ENCODE assay signal across 8 mouse cellular contexts in genomic region chr7:46033109-46033869, GRCm38 (mm10). TPM values are rescaled to one million over a fixed set of nuclear protein-coding genes. Genes with fewer than 3 reads are reported as not detected.
DNase-seq lines count a peak whose midpoint lies in the region; ATAC-seq and TF ChIP-seq lines count a peak whose summit lies in the region.

Gene Nomo1 (plus strand): TSS chr7:46033698.

- peak; percentile 85 for TF ChIP-seq CTCF in lung, postnatal 0 days (IDR thresholded peaks at IDR 0.05)

- no peaks in the 10 kb centered on the region for H3K9me3 ChIP-seq in hindbrain, embryonic 10.5 days
- H3K9me3 ChIP-seq in lung, postnatal 0 days (ENCODE audit: low read length) = no peaks in the 10 kb centered on the region

- peaks cover 27% of the 10 kb centered on the region for H3K4me1 ChIP-seq in hindbrain, embryonic 10.5 days (replicated peaks)
- peaks cover 4% of the 10 kb centered on the region; the same call in 1 of the 2 replicates for H3K4me1 ChIP-seq in lung, postnatal 0 days (ENCODE audit: insufficient read depth, low read depth, low read length)

- H3K4me3 ChIP-seq in hindbrain, embryonic 10.5 days = peak within 1 kb of the TSS; percentile 66
- H3K4me3 ChIP-seq in lung, postnatal 0 days (ENCODE audit: low read depth, low read length) = peak within 1 kb of the TSS; percentile 80

- ATAC-seq in frontal cortex, adult (ENCODE audit: low TSS enrichment) = peak; percentile 97
- peak; percentile 96 for ATAC-seq in lung, postnatal 0 days

- H3K4me2 ChIP-seq in lung, postnatal 0 days (replicated peaks; ENCODE audit: low read depth, low read length) = peak within 1 kb of the TSS; percentile 98

- 6% methylated on average over 44 of the region's 44 CpGs for WGBS in hindbrain, embryonic 10.5 days
- WGBS in lung, postnatal 0 days = 4% methylated on average over 37 of the region's 44 CpGs

- H3K27ac ChIP-seq in hindbrain, embryonic 10.5 days = peak within 1 kb of the TSS; percentile 84
- no peak within 1 kb of the TSS for H3K27ac ChIP-seq in lung, postnatal 0 days (ENCODE audit: low read length)

- DNase-seq in MN1 (ENCODE audit: low spot score) = peak; percentile 96
- peak; percentile 95 for DNase-seq in cerebellum, adult 9-10 months
- DNase-seq in hindbrain, embryonic 10.5 days (ENCODE audit: low spot score) = peak; percentile 97
- peak; percentile 95 for DNase-seq in layer of hippocampus, adult 9-11 months
- peak; percentile 95 for DNase-seq in lung, postnatal 0 days (ENCODE audit: low spot score)
- DNase-seq in ovary, postnatal 14 days (ENCODE audit: low spot score) = peak; percentile 98
- peak; percentile 98 for DNase-seq in thymus, postnatal 14 days

- H3K27me3 ChIP-seq in hindbrain, embryonic 10.5 days (ENCODE audit: insufficient read depth, poor library complexity, severe bottlenecking) = no peaks in the 10 kb centered on the region
- H3K27me3 ChIP-seq in lung, postnatal 0 days (replicated peaks; ENCODE audit: insufficient read depth, low read length) = no peaks in the 10 kb centered on the region

- H3K9ac ChIP-seq in lung, postnatal 0 days (replicated peaks; ENCODE audit: low read depth) = peak within 1 kb of the TSS; percentile 71

- TF ChIP-seq EP300 in lung, postnatal 0 days (IDR thresholded peaks at IDR 0.05) = no peak

- H3K36me3 ChIP-seq in hindbrain, embryonic 10.5 days = peaks cover 10% of the 10 kb centered on the region
- no peaks in the 10 kb centered on the region for H3K36me3 ChIP-seq in lung, postnatal 0 days (ENCODE audit: insufficient read depth, low read length)

RNA-seq across cellular contexts. Expression of gene Nomo1, which starts in this region (rescaled TPM):
- 29.3 and 30.7 TPM in 2 replicates for polyA plus RNA-seq in hindbrain, embryonic 10.5 days (2016; fragmentation: Nextera tagmentation; extraction: Ambion mirVana)
- 17.8 and 18.5 TPM in 2 replicates for polyA plus RNA-seq in lung, postnatal 0 days (2015; fragmentation: Nextera tagmentation; extraction: Ambion mirVana)
